Comparison of ENCODE assay signal across 36 mouse cellular contexts in genomic region chr8:84076412-84076811, GRCm38 (mm10). TPM values are rescaled to one million over a fixed set of nuclear protein-coding genes. Genes with fewer than 3 reads are reported as not detected.
A peak's percentile ranks its signal among the peaks of the same experiment; 100 is the strongest.
DNase-seq lines count a peak whose midpoint lies in the region; ATAC-seq and TF ChIP-seq lines count a peak whose summit lies in the region.
"Had no signal": no experiment of that assay in that cellular context is flagged by ENCODE, and none has a peak within 500 bp of the region (broad histone marks: within the 10 kb centered on the region; RNA-seq: fewer than 3 reads in every experiment).

No protein-coding gene starts in this region.

- H3K27ac ChIP-seq in gastrocnemius, adult 2 months: peak overlapping the region; percentile 68
- H3K27ac ChIP-seq in kidney, postnatal 0 days: no peak overlapping the region
- 0 out of 2 replicates have a peak overlapping the region, but pooled peaks have one; percentile 4 for H3K27ac ChIP-seq in embryonic facial prominence, embryonic 10.5 days (replicated peaks)
- no peak overlapping the region for H3K27ac ChIP-seq in hindbrain, embryonic 14.5 days
- H3K27ac ChIP-seq: embryonic facial prominence, embryonic 15.5 days; hindbrain, embryonic 15.5 days had no signal

- no peak overlapping the region for H3K4me2 ChIP-seq in kidney, postnatal 0 days (ENCODE audit: low read length)
- no peak overlapping the region for H3K4me2 ChIP-seq in hindbrain, embryonic 14.5 days (replicated peaks)
- H3K4me2 ChIP-seq: embryonic facial prominence, embryonic 15.5 days; heart, embryonic 11.5 days; hindbrain, embryonic 15.5 days had no signal

- intact Hi-C loops in gastrocnemius, adult 2 months (cut with DNase I): no loop called here
- intact Hi-C loops in gastrocnemius, postnatal 36 days (cut with DNase I): no loop called here

- TF ChIP-seq CTCF in gastrocnemius, adult 2 months (IDR thresholded peaks at IDR 0.05): no peak; the same call in 1 of the 2 replicates
- TF ChIP-seq CTCF in kidney, postnatal 0 days (IDR thresholded peaks at IDR 0.05; ENCODE audit: low read depth): peak; percentile 21; the same call in 1 of the 2 replicates

- 93% methylated on average over 1 of the region's 1 CpGs for WGBS in kidney, postnatal 0 days
- 87% methylated on average over 1 of the region's 1 CpGs for WGBS in embryonic facial prominence, embryonic 10.5 days
- WGBS in hindbrain, embryonic 14.5 days: 96% methylated on average over 1 of the region's 1 CpGs

- no peak for DNase-seq in gastrocnemius, adult 2 months
- DNase-seq in gastrocnemius, postnatal 36 days: no peak
- no peak for DNase-seq in kidney, postnatal 0 days (ENCODE audit: low spot score)
- DNase-seq in kidney, postnatal 14 days: no peak
- DNase-seq in embryonic facial prominence, embryonic 10.5 days (ENCODE audit: low spot score): no peak
- DNase-seq in cerebellum, adult 11-12 months: no peak
- DNase-seq in hindbrain, embryonic 14.5 days (ENCODE audit: low spot score): no peak
- DNase-seq: adrenal gland, adult 2 months; adrenal gland, postnatal 14 days; B cell, adult 2 months; cerebellum, adult 11 months; cerebellum, adult 8-10 months; cerebellum, postnatal 10 days; cerebellum, postnatal 36 days; embryo, embryonic 11 days; gastrocnemius, postnatal 14 days; heart, postnatal 36 days had no signal

- no peak overlapping the region for H3K4me3 ChIP-seq in gastrocnemius, adult 2 months
- no peak overlapping the region for H3K4me3 ChIP-seq in kidney, postnatal 0 days (replicated peaks; ENCODE audit: low read depth, low read length)
- peak overlapping the region; percentile 2; the same call in 1 of the 2 replicates for H3K4me3 ChIP-seq in embryonic facial prominence, embryonic 10.5 days
- no peak overlapping the region for H3K4me3 ChIP-seq in hindbrain, embryonic 14.5 days (replicated peaks; ENCODE audit: low read length)
- H3K4me3 ChIP-seq: embryonic facial prominence, embryonic 15.5 days; hindbrain, embryonic 15.5 days had no signal

- no peaks in the 10 kb centered on the region for H3K27me3 ChIP-seq in kidney, postnatal 0 days (ENCODE audit: insufficient read depth, low read length)
- H3K27me3 ChIP-seq in embryonic facial prominence, embryonic 10.5 days (replicated peaks; ENCODE audit: low read depth, poor library complexity, severe bottlenecking): no peaks in the 10 kb centered on the region
- no peaks in the 10 kb centered on the region for H3K27me3 ChIP-seq in hindbrain, embryonic 14.5 days (ENCODE audit: control insufficient read depth, insufficient read depth, low read length)
- H3K27me3 ChIP-seq: CH12.LX; embryonic facial prominence, embryonic 15.5 days; hindbrain, embryonic 15.5 days; Patski had no signal

- no peak overlapping the region for H3K9ac ChIP-seq in kidney, postnatal 0 days (ENCODE audit: low read depth, low read length)
- no peak overlapping the region for H3K9ac ChIP-seq in hindbrain, embryonic 14.5 days
- H3K9ac ChIP-seq: embryonic facial prominence, embryonic 15.5 days; hindbrain, embryonic 15.5 days had no signal

- no peak for ATAC-seq in kidney, postnatal 0 days (replicated peaks; ENCODE audit: low FRiP score, low read depth)
- ATAC-seq in megakaryocyte progenitor cell, adult 5-6 weeks (replicated peaks; ENCODE audit: poor library complexity): peak; percentile 32; the same call in 1 of the 2 replicates
- ATAC-seq in hindbrain, embryonic 14.5 days (ENCODE audit: low FRiP score): no peak
- ATAC-seq: forebrain, embryonic 16.5 days; intestine, postnatal 0 days; Patski had no signal

- H3K4me1 ChIP-seq in kidney, postnatal 0 days (replicated peaks; ENCODE audit: insufficient read depth, low read length): peaks cover 9% of the 10 kb centered on the region; the same call in 1 of the 2 replicates
- H3K4me1 ChIP-seq in embryonic facial prominence, embryonic 10.5 days: peaks cover 52% of the 10 kb centered on the region
- peaks cover 12% of the 10 kb centered on the region for H3K4me1 ChIP-seq in hindbrain, embryonic 14.5 days (replicated peaks; ENCODE audit: control insufficient read depth, insufficient read depth, low read length)

- no peaks in the 10 kb centered on the region for H3K9me3 ChIP-seq in kidney, postnatal 0 days (replicated peaks; ENCODE audit: low read length)
- no peaks in the 10 kb centered on the region for H3K9me3 ChIP-seq in embryonic facial prominence, embryonic 10.5 days
- H3K9me3 ChIP-seq in hindbrain, embryonic 14.5 days (ENCODE audit: control insufficient read depth, low read length): no peaks in the 10 kb centered on the region
- H3K9me3 ChIP-seq: embryonic facial prominence, embryonic 15.5 days; G1E; hindbrain, embryonic 15.5 days had no signal

- peaks cover 17% of the 10 kb centered on the region for H3K36me3 ChIP-seq in kidney, postnatal 0 days (ENCODE audit: insufficient read depth, low read length)
- peaks cover 75% of the 10 kb centered on the region for H3K36me3 ChIP-seq in embryonic facial prominence, embryonic 10.5 days (replicated peaks)
- H3K36me3 ChIP-seq in hindbrain, embryonic 14.5 days (replicated peaks; ENCODE audit: control insufficient read depth, insufficient read depth): peaks cover 47% of the 10 kb centered on the region

RNA-seq across cellular contexts. Expression of gene Rfx1, which starts 9.8 kb away (rescaled TPM):
- 1 to 10 TPM; 4.4 to 4.7 TPM for total RNA-seq in gastrocnemius, adult 2 months (2021)
- 1 to 10 TPM; 4.7 TPM for total RNA-seq in gastrocnemius, postnatal 36 days (2021)
- 6.7 and 7.4 TPM in 2 replicates for polyA plus RNA-seq in kidney, postnatal 0 days (2015; fragmentation: Nextera tagmentation; extraction: Ambion mirVana)
- 9.7 TPM in 2 replicates for polyA plus RNA-seq in embryonic facial prominence, embryonic 10.5 days (2016; fragmentation: Nextera tagmentation; extraction: Ambion mirVana)
- total RNA-seq in megakaryocyte progenitor cell, adult 5-6 weeks (2015): 7.9 and 9.5 TPM in 2 replicates
- 2.5 and 3.2 TPM in 2 replicates for total RNA-seq in megakaryocyte progenitor cell, adult 5-6 weeks (2017)
- polyA plus RNA-seq in hindbrain, embryonic 14.5 days (2014; fragmentation: Nextera tagmentation; extraction: Ambion mirVana): 11.0 and 11.5 TPM in 2 replicates

RNA-seq across cellular contexts. Expression of gene Gm10643, which starts 11.5 kb away (rescaled TPM):
- 1 to 10 TPM in 1 of 2 experiments, under 1 TPM in 1; 0.84 to 1.2 TPM for total RNA-seq in gastrocnemius, adult 2 months (2021)
- total RNA-seq in gastrocnemius, postnatal 36 days (2021): 1 to 10 TPM; 1.6 to 1.7 TPM
- polyA plus RNA-seq in kidney, postnatal 0 days (2015; fragmentation: Nextera tagmentation; extraction: Ambion mirVana): 1.8 TPM in 2 replicates
- 1.1 and 1.4 TPM in 2 replicates for polyA plus RNA-seq in embryonic facial prominence, embryonic 10.5 days (2016; fragmentation: Nextera tagmentation; extraction: Ambion mirVana)
- total RNA-seq in megakaryocyte progenitor cell, adult 5-6 weeks (2015): 1.9 and 2.0 TPM in 2 replicates
- total RNA-seq in megakaryocyte progenitor cell, adult 5-6 weeks (2017): 1.5 and 1.6 TPM in 2 replicates
- 2.1 and 2.7 TPM in 2 replicates for polyA plus RNA-seq in hindbrain, embryonic 14.5 days (2014; fragmentation: Nextera tagmentation; extraction: Ambion mirVana)

RNA-seq across cellular contexts. Expression of gene Dcaf15, which starts 28.2 kb away (rescaled TPM):
- 1 to 10 TPM; 4.8 to 5.4 TPM for total RNA-seq in gastrocnemius, adult 2 months (2021)
- 1 to 10 TPM; 4.8 to 5.1 TPM for total RNA-seq in gastrocnemius, postnatal 36 days (2021)
- polyA plus RNA-seq in kidney, postnatal 0 days (2015; fragmentation: Nextera tagmentation; extraction: Ambion mirVana): 7.5 TPM in 2 replicates
- 15.9 and 18.0 TPM in 2 replicates for polyA plus RNA-seq in embryonic facial prominence, embryonic 10.5 days (2016; fragmentation: Nextera tagmentation; extraction: Ambion mirVana)
- 13.2 and 14.3 TPM in 2 replicates for total RNA-seq in megakaryocyte progenitor cell, adult 5-6 weeks (2015)
- 20.5 and 22.0 TPM in 2 replicates for total RNA-seq in megakaryocyte progenitor cell, adult 5-6 weeks (2017)
- polyA plus RNA-seq in hindbrain, embryonic 14.5 days (2014; fragmentation: Nextera tagmentation; extraction: Ambion mirVana): 17.4 and 18.9 TPM in 2 replicates

RNA-seq across cellular contexts. Expression of gene Rln3, which starts 31.6 kb away (rescaled TPM):
- not detected for total RNA-seq in gastrocnemius, adult 2 months (2021)
- total RNA-seq in gastrocnemius, postnatal 36 days (2021): not detected
- polyA plus RNA-seq in kidney, postnatal 0 days (2015; fragmentation: Nextera tagmentation; extraction: Ambion mirVana): not detected in 2 replicates
- polyA plus RNA-seq in embryonic facial prominence, embryonic 10.5 days (2016; fragmentation: Nextera tagmentation; extraction: Ambion mirVana): not detected in 2 replicates
- not detected in 2 replicates for total RNA-seq in megakaryocyte progenitor cell, adult 5-6 weeks (2015)
- not detected in 2 replicates for total RNA-seq in megakaryocyte progenitor cell, adult 5-6 weeks (2017)
- 1.6 and 4.7 TPM in 2 replicates for polyA plus RNA-seq in hindbrain, embryonic 14.5 days (2014; fragmentation: Nextera tagmentation; extraction: Ambion mirVana)
- total RNA-seq: adrenal gland, adult 2 months; adrenal gland, postnatal 14 days; adrenal gland, postnatal 4 days; CH12.LX; G1E; gastrocnemius, adult 18-20 months; gastrocnemius, postnatal 14 days; heart, adult 8-10 months; heart, postnatal 36 days had no signal
- polyA plus RNA-seq: cortical plate, adult 2 months; embryonic facial prominence, embryonic 11.5 days; embryonic facial prominence, embryonic 15.5 days; forebrain, embryonic 11.5 days; forebrain, embryonic 16.5 days; G1E; gonadal fat pad, adult 2 months; heart, embryonic 11.5 days; heart, embryonic 14.5 days; heart, postnatal 0 days; intestine, postnatal 0 days; Patski had no signal

RNA-seq across cellular contexts. Expression of gene Il27ra, which starts 34.0 kb away (rescaled TPM):
- total RNA-seq in gastrocnemius, adult 2 months (2021): under 1 TPM; 0.36 to 0.61 TPM
- total RNA-seq in gastrocnemius, postnatal 36 days (2021): under 1 TPM; 0.15 to 0.52 TPM
- polyA plus RNA-seq in kidney, postnatal 0 days (2015; fragmentation: Nextera tagmentation; extraction: Ambion mirVana): 1.2 and 1.3 TPM in 2 replicates
- 0.16 and 0.29 TPM in 2 replicates for polyA plus RNA-seq in embryonic facial prominence, embryonic 10.5 days (2016; fragmentation: Nextera tagmentation; extraction: Ambion mirVana)
- 0.85 and 1.9 TPM in 2 replicates for total RNA-seq in megakaryocyte progenitor cell, adult 5-6 weeks (2015)
- total RNA-seq in megakaryocyte progenitor cell, adult 5-6 weeks (2017): 1.9 TPM in 2 replicates
- polyA plus RNA-seq in hindbrain, embryonic 14.5 days (2014; fragmentation: Nextera tagmentation; extraction: Ambion mirVana): 0.34 and 0.48 TPM in 2 replicates
- total RNA-seq: G1E had no signal
- polyA plus RNA-seq: G1E; hindbrain, embryonic 11.5 days had no signal

Comparison
In these comparisons a context has a peak if more than half of its experiments do, and no peak if none do; other contexts are left out.
1. H3K27ac ChIP-seq: peak in gastrocnemius, adult 2 months (single experiment) and embryonic facial prominence, embryonic 10.5 days (single experiment); none in kidney, postnatal 0 days (single experiment) and hindbrain, embryonic 14.5 days (single experiment).